Mouse (Mus musculus): ENCODE results near the gene Dnajc11.

Gene Dnajc11

DNA sequence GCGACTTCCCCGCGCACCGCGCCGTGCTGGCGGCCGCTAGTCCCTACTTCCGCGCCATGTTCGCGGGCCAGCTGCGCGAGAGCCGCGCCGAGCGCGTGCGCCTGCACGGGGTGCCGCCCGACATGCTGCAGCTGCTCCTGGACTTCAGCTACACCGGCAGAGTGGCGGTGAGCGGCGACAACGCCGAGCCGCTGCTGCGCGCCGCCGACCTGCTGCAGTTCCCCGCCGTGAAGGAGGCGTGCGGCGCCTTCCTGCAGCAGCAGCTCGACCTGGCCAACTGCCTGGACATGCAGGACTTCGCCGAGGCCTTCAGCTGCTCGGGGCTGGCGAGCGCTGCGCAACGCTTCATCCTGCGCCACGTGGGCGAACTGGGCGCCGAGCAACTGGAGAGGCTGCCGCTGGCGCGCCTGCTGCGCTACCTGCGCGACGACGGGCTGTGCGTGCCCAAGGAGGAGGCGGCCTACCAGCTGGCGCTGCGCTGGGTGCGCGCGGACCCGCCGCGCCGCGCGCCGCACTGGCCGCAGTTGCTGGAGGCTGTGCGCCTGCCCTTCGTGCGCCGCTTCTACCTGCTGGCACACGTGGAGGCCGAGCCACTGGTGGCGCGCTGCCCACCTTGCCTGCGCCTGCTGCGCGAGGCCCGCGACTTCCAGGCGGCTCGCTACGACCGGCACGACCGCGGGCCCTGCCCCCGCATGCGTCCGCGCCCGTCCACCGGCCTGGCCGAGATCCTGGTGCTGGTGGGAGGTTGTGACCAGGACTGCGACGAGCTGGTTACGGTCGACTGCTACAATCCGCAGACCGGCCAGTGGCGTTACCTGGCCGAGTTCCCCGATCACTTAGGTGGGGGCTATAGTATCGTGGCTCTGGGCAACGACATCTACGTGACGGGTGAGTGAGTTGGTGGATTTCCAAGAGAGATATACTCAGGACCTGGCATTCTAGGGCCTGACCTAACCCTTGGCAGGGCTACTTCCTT is 75.9 kb downstream of the Dnajc11 start:
- DNase-seq (ENCODE audit: low spot score) = peak; percentile 71

DNA sequence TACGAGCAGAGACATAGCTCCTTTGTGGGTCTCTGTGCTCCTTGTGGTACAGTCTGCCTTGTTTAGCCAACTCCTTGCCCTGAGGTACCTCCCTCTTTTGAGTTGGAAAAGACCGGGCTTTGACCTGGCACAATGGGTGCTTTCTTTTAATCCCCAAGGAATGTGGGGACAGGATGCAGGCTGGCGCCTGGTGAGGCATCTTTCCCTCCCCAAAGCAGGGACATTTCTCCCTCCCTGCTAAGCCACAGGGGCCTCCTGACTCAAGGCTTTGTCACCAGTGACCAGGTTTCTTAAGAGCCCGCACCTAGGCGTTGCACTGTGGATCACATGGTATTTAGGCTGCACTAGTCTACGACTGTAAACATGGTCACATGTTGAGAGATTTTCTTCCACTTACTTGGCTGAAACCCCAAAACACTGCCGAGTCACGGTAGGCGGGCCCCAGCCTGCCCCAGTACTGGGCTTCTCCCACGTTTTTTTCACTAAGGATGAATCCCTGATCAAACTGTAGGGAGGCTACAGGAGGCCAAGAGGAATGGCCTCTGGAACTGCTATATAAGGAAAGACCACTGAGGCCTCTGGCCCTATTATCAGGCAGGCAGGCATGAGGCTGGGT is 76.7 kb downstream of the Dnajc11 start:
- no peak for DNase-seq (ENCODE audit: low spot score)

- DNase-seq (ENCODE audit: low spot score) = no peak
Observed at GRCm38 (mm10) chr4:152010707-152011134, 77.2 kb downstream of the Dnajc11 start.

DNA sequence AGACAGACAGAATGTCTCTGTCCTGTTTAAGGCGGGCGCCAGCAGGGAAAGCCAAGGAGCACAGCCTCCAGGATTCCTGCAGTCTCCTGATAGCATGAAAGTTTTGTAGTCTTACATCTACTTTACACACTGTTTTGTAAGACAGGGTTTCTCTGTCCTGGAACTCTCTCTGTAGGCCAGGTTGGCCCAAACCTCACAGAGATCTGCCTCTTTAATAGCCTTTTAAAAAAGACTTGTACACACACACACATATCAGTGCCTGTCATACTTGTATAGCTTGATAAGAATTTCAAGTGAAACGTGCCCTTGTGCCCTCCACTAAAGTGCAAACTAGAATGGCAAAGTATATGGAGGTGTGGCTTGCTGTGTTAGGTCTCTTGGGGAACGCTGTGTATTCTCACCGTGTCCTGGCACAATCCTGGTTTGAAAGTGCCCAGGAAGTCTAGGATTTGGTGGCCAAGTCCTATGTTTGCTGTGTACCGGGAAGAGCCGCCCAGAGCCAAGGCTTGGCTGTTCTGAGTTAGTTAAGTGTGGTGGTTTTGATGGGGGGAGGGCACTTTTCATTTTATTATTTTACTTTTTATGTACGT is 77.8 kb downstream of the Dnajc11 start:
- no peak for DNase-seq (ENCODE audit: low spot score)

DNA sequence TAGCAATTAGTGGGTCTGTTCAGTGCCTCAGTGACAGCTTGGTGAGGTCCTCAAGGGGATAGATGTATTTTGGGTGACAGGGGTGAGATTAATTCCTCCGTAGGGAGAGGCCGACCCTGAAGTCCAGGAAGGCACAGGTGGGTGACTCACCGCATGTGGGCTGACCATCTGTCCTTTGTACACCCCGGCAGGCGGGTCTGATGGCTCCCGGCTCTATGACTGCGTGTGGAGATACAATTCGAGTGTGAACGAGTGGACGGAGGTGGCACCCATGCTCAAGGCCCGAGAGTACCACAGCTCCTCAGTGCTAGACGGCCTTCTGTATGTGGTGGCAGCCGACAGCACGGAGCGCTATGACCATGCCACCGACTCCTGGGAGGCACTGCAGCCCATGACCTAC is 78.6 kb downstream of the Dnajc11 start:
- DNase-seq (ENCODE audit: low spot score) = no peak

DNA sequence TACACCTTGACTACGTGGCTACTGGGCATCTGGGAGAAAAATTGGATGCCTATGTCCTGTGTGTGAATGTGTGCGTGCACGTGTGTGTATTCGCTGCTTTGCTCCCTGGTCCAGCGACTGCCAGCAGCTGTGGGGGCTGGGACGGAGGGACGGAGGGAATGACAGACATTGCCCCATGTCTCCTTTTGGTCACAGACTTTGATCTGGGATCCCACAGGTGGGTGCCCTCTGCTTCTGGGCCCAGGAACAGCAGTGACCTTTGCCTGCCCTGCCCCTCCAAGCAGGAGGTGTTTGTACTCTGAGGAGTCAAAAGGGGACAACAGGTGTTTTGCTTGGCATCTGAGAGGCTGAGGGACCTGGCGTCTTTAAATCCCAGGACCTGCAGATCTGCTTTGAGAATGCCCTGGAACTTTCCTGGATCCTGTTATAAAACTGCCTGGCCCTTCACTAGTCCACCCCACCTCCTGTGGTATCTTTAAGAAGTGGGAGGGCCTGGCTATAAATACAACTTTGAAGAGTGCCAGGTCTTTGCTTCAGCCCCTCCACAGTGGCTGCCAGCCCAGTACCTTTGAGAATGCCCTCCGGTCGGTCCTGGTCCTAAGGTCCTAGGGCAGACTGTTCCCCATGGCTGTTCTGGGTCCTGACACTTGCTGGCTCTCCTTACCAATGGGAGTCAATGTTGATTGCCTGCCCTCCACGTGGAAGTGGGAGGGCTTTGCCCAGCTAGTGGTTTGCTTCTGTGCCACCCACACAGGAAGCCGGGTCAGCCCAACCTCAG is 79.7 kb downstream of the Dnajc11 start:
- DNase-seq (ENCODE audit: low spot score) = no peak

DNA sequence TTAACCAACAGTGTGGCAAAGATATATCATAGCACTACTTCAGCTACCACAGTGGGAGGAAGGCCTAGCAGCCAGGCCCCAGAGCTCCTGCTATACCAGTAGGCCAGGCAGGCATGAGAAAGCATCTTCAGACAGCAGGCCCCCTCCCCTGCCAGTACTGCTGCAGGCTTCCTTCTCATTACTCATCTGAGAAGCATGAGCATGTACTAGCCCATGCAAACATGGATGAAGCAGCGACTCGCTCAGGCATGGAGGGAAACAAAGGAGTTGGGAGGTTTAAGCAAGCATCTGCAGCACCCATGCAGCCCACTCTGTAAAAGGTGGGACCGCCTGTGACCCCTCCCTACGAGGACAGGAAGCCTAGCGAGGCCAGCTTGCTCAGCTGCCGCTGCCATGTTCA is 85.6 kb downstream of the Dnajc11 start:
- no peak for DNase-seq (ENCODE audit: low spot score)

- DNase-seq (ENCODE audit: low spot score) = no peak
Observed at GRCm38 (mm10) chr4:152020024-152020423, 86.5 kb downstream of the Dnajc11 start.

- no peak for DNase-seq (ENCODE audit: low spot score)
Observed at GRCm38 (mm10) chr4:152021568-152022097, 88.1 kb downstream of the Dnajc11 start.

- no peak for DNase-seq (ENCODE audit: low spot score)
Observed at GRCm38 (mm10) chr4:152022506-152022905, 89.0 kb downstream of the Dnajc11 start.

GRCm38 (mm10) chr4:152024525-152024924 is 91.0 kb downstream of the Dnajc11 start:
- no peak for DNase-seq (ENCODE audit: low spot score)

GRCm38 (mm10) chr4:152026751-152027508 is 93.4 kb downstream of the Dnajc11 start:
- DNase-seq (ENCODE audit: low spot score) = no peak

- peak; percentile 97 for DNase-seq (ENCODE audit: low spot score)
Observed at GRCm38 (mm10) chr4:152027524-152027923, 94.0 kb downstream of the Dnajc11 start, which contains the start of gene Zbtb48. Gene Zbtb48, minus strand, starts transcription at chr4:152027671.

DNA sequence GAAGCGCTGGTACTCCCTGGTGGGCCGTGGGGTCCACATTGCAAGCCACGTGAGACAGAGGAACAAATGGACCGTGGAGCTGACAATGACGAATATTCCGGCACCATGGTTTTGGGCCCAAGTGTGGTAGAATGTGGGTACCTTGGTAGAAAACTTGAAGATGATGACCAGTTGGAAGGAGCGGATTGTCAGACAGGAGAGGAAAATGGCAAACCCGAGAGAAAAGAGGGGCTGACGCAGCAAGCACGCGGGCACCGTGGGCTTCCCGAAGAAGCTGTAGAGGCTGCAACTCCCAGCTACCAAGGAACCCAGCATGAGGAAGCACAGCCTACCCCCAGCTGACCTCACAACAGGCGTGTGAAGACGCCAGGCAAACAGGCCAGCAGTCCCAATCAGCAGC is 95.0 kb downstream of the Dnajc11 start:
- no peak for DNase-seq (ENCODE audit: low spot score)

DNA sequence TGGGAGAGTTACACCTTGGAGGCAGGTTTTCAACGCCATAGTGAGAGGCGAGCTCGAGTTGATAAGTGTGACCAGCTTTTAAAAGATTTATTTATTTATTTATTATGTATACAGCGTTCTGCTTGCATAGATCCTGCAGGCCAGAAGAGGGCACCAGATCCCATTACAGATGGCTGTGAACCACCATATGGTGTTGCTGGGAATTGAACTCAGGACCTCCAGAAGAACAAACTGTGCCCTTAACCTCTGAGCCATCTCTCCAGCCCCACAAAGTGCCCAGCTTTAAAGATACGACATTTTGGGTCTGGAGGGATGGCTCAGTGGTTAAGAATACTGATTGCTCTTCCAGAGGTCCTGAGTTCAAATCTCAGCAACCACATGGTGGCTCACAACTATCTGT is 95.6 kb downstream of the Dnajc11 start:
- DNase-seq (ENCODE audit: low spot score) = no peak

GRCm38 (mm10) chr4:152029997-152030396 is 96.5 kb downstream of the Dnajc11 start:
- no peak for DNase-seq (ENCODE audit: low spot score)

Measured in layer of hippocampus, adult 11-12 months (tissue).